Mouse (Mus musculus) NIH3T3 (cell line): Measurements from ENCODE around the gene Rpl32.
A peak's percentile ranks its signal among the peaks of the same experiment; 100 is the strongest.

Experiments used
- DNase-seq: peaks from one replicate; pipeline ENCODE4 v3.0.0-alpha.2; 2012; ENCODE audit warnings: low read depth

The Rpl32 gene

DNA sequence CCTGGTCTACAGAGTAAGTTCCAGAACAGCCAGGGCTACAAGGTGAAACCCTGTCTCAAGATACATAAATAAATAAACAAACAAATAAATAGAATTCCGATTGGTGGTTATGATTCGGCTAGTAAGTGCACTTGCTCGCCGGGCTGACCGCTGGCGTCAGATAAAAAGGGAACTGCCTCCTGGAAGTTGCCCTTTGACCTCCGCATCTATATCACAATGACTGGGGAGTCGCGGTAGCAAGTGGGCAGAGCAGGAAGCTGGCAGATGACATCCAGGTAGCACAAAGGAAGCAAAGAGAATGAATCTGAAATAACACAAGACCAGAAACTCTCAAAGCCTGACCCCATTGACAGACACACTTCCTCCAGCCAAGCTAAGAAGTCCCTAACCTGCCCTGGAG, 41.2 kb downstream of the Rpl32 start:
- no peak for DNase-seq

DNA sequence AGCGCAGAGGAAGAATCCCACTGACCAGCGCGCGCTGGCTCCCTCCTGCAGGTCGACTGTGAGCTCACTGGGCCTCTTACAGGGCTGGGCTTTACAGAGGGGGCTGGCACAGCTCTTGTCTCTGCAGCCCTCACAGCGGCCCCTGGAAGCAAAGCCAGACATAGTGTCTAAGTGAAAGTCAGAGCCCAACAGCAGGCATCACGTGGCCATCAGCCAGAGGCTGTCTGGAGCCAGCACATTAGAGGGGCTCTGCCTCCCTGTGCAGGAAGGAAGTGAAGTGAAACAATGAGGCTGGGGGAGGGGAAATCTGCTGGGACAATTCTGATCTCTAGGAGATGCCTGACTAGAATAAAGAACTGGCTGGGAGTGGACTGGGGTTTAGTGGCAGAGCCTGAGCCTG, 44.4 kb downstream of the Rpl32 start:
- peak; percentile 61 for DNase-seq

GRCm38 (mm10) chr6:115761995-115762756, 46.4 kb downstream of the Rpl32 start, which contains the start of gene Tmem40:
Gene Tmem40 (minus strand): TSS chr6:115762410.
- DNase-seq: peak; percentile 44

DNA sequence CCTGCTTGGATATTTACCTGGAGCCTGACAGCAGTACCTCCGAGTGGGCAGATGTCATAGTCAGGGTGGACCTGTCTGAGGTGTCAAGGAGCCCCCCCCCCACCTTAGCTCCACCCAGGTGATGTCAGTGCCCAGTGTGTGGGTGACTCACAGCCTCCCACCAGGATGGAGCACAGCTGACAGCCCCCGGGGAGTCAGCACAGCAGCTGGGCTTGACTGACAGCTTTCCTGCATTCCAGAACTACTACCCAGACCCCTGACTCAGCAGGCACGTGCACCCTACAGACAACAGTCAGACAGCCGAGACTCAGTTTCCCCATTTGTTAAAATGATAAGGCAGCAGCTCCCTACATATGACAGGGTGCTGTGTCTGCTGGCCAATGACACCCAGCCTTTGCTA, 47.6 kb downstream of the Rpl32 start:
- peak; percentile 70 for DNase-seq

DNA sequence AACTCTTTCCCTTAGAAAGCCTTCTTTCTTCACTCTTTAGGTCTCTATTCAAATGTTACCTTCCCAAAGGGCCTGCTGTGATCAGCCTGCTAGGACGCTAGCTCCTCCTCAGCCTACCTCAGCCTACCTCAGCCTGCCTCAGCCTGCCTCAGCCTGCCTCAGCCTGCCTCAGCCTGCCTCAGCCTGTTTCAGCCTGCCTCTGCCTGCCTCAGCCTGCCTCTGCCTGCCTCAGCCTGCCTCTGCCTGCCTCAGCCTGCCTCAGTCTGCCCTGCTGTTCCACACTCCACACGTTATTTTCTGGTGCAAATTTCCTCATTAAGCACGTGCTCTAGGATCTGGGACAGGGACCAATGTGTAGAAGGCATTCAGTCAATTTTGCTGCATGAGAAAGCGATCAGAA, 48.4 kb downstream of the Rpl32 start:
- DNase-seq: no peak

DNA sequence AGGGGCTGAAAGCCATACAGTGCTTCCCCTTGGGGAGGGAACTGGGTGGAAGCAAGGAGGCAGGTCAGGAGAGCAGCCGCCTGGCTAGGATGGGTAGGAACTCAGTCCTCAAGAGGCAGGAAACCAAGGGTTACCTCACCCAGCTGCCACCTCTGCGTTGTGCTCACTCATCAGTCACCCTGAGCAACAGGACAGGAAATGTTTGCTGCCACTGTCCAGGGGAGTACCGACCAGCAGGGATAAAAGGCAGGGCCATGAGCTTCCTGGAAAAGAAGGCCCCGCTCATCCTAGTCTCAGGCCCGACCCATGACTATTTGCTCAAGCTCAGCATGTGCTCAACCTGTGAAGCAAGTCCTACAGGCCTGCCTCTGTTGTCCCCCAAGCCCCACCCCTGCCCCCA, 49.1 kb downstream of the Rpl32 start:
- DNase-seq: no peak

DNA sequence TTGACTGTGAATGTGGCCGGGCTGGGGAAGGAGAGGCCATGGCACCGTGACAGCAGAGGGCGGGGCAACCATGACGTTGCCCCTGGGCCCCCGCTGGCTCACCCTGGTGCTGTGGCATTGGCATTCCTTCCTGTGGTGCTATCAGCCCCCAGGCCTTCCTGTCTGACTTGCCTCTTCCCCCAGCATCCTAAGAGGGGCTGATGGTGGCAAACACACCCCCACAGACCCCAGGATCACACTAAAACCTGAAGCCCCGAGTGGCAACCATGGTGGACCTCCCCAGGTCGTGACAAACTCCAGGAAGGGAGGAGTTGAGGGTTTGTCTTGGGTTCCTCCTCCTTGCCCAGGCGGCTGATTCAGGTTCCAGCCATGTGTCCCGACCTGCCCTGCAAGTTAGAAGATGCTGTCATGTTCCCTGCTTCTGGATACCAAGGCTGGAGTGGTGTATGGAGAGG, 49.5 kb downstream of the Rpl32 start:
- DNase-seq: no peak

DNA sequence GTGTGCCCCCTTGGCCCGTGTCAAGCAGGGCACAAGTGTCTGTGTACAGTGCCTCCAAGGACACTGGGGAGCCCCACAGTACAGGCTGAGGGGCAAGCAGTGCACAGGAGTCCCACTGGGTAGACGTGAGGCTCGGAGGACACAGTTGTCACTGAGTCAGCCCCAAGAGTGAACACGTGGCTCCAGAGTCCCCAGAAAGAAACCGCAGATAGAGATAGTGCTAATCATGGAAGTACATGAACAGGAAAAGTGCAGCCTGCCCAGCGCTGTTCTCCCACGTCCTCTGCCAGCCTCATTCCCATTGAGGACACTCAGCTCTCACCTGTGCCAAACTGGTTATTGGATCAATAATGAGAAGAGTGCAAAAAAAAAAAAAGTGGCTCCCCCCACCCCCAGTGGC, 53.0 kb downstream of the Rpl32 start:
- DNase-seq: no peak
